Mouse (Mus musculus): ENCODE data around the gene Bcat2. TPM values are rescaled to one million over a fixed set of nuclear protein-coding genes. Genes with fewer than 3 reads are reported as not detected.

Bcat2 gene
- polyA plus RNA-seq, 1 experiment = 173 TPM

GRCm38 (mm10) chr7:45619592-45619991 is 49.6 kb downstream of the Bcat2 start:
- Histone ChIP-seq H3K4me1 (replicated peaks; ENCODE audit: control insufficient read depth, insufficient read depth, low read length) (0 out of 2 replicates have a peak, but pooled peaks cover 2% of the 10 kb centered on the region), H3K27me3 (ENCODE audit: control insufficient read depth, insufficient read depth, low read length) (no peaks in the 10 kb centered on the region), H3K36me3 (ENCODE audit: control insufficient read depth, insufficient read depth, low read length) (no peaks in the 10 kb centered on the region), H3K4me3 (ENCODE audit: control insufficient read depth, insufficient read depth, low read length) (no peak overlapping the region), H3K27ac (ENCODE audit: control insufficient read depth, insufficient read depth, low read length) (no peak overlapping the region)
- WGBS = 90% methylated on average over 5 of the region's 5 CpGs
- DNase-seq = no peak
- TF ChIP-seq POLR2A (IDR thresholded peaks at IDR 0.05; ENCODE audit: control insufficient read depth, extremely low read depth, insufficient read depth, low read length, poor library complexity) (no peak), CTCF (IDR thresholded peaks at IDR 0.05; ENCODE audit: borderline replicate concordance, control insufficient read depth, extremely low read depth, insufficient read depth, low read length, poor library complexity) (no peak)

- Histone ChIP-seq H3K36me3 (ENCODE audit: control insufficient read depth, insufficient read depth, low read length) (no peaks in the 10 kb centered on the region), H3K27ac (ENCODE audit: control insufficient read depth, insufficient read depth, low read length) (no peak within 1 kb of the TSS), H3K27me3 (ENCODE audit: control insufficient read depth, insufficient read depth, low read length) (no peaks in the 10 kb centered on the region), H3K4me3 (ENCODE audit: control insufficient read depth, insufficient read depth, low read length) (no peak within 1 kb of the TSS), H3K4me1 (replicated peaks; ENCODE audit: control insufficient read depth, insufficient read depth, low read length) (0 out of 2 replicates have a peak, but pooled peaks cover 2% of the 10 kb centered on the region)
- no peak for DNase-seq
- WGBS = 54% methylated on average over 9 of the region's 9 CpGs
- TF ChIP-seq CTCF (IDR thresholded peaks at IDR 0.05; ENCODE audit: borderline replicate concordance, control insufficient read depth, extremely low read depth, insufficient read depth, low read length, poor library complexity) = no peak
- no peak for TF ChIP-seq POLR2A (IDR thresholded peaks at IDR 0.05; ENCODE audit: control insufficient read depth, extremely low read depth, insufficient read depth, low read length, poor library complexity)
Observed at GRCm38 (mm10) chr7:45621443-45621842, 51.5 kb downstream of the Bcat2 start, which contains the start of gene Izumo1. TSS of gene Izumo1 (plus strand) at chr7:45621811.

GRCm38 (mm10) chr7:45623507-45623906 is 53.6 kb downstream of the Bcat2 start:
- Histone ChIP-seq H3K4me1 (replicated peaks; ENCODE audit: control insufficient read depth, insufficient read depth, low read length) (peaks cover 6% of the 10 kb centered on the region; the same call in 1 of the 2 replicates), H3K36me3 (ENCODE audit: control insufficient read depth, insufficient read depth, low read length) (no peaks in the 10 kb centered on the region), H3K4me3 (ENCODE audit: control insufficient read depth, insufficient read depth, low read length) (no peak overlapping the region), H3K27me3 (ENCODE audit: control insufficient read depth, insufficient read depth, low read length) (no peaks in the 10 kb centered on the region), H3K27ac (ENCODE audit: control insufficient read depth, insufficient read depth, low read length) (no peak overlapping the region)
- no peak for DNase-seq
- TF ChIP-seq POLR2A (IDR thresholded peaks at IDR 0.05; ENCODE audit: control insufficient read depth, extremely low read depth, insufficient read depth, low read length, poor library complexity) (no peak), CTCF (IDR thresholded peaks at IDR 0.05; ENCODE audit: borderline replicate concordance, control insufficient read depth, extremely low read depth, insufficient read depth, low read length, poor library complexity) (no peak)
- 98% methylated on average over 11 of the region's 11 CpGs for WGBS

GRCm38 (mm10) chr7:45624718-45625117 is 54.8 kb downstream of the Bcat2 start:
- TF ChIP-seq POLR2A (IDR thresholded peaks at IDR 0.05; ENCODE audit: control insufficient read depth, extremely low read depth, insufficient read depth, low read length, poor library complexity) (no peak), CTCF (IDR thresholded peaks at IDR 0.05; ENCODE audit: borderline replicate concordance, control insufficient read depth, extremely low read depth, insufficient read depth, low read length, poor library complexity) (no peak)
- 99% methylated on average over 3 of the region's 3 CpGs for WGBS
- no peak overlapping the region for H3K4me3 ChIP-seq (ENCODE audit: control insufficient read depth, insufficient read depth, low read length)
- no peaks in the 10 kb centered on the region for H3K27me3 ChIP-seq (ENCODE audit: control insufficient read depth, insufficient read depth, low read length)
- H3K27ac ChIP-seq (ENCODE audit: control insufficient read depth, insufficient read depth, low read length) = no peak overlapping the region
- no peaks in the 10 kb centered on the region for H3K36me3 ChIP-seq (ENCODE audit: control insufficient read depth, insufficient read depth, low read length)
- peaks cover 6% of the 10 kb centered on the region; the same call in 1 of the 2 replicates for H3K4me1 ChIP-seq (replicated peaks; ENCODE audit: control insufficient read depth, insufficient read depth, low read length)
- no peak for DNase-seq

GRCm38 (mm10) chr7:45625481-45625880 is 55.5 kb downstream of the Bcat2 start:
- no peak for DNase-seq
- H3K27me3 ChIP-seq (ENCODE audit: control insufficient read depth, insufficient read depth, low read length) = no peaks in the 10 kb centered on the region
- 86% methylated on average over 8 of the region's 8 CpGs for WGBS
- no peak overlapping the region for H3K27ac ChIP-seq (ENCODE audit: control insufficient read depth, insufficient read depth, low read length)
- H3K36me3 ChIP-seq (ENCODE audit: control insufficient read depth, insufficient read depth, low read length) = no peaks in the 10 kb centered on the region
- H3K4me3 ChIP-seq (ENCODE audit: control insufficient read depth, insufficient read depth, low read length) = no peak overlapping the region
- no peak for TF ChIP-seq CTCF (IDR thresholded peaks at IDR 0.05; ENCODE audit: borderline replicate concordance, control insufficient read depth, extremely low read depth, insufficient read depth, low read length, poor library complexity)
- TF ChIP-seq POLR2A (IDR thresholded peaks at IDR 0.05; ENCODE audit: control insufficient read depth, extremely low read depth, insufficient read depth, low read length, poor library complexity) = no peak
- peaks cover 6% of the 10 kb centered on the region; the same call in 1 of the 2 replicates for H3K4me1 ChIP-seq (replicated peaks; ENCODE audit: control insufficient read depth, insufficient read depth, low read length)

GRCm38 (mm10) chr7:45626571-45627076 is 56.7 kb downstream of the Bcat2 start:
- no peak overlapping the region for H3K4me3 ChIP-seq (ENCODE audit: control insufficient read depth, insufficient read depth, low read length)
- TF ChIP-seq POLR2A (IDR thresholded peaks at IDR 0.05; ENCODE audit: control insufficient read depth, extremely low read depth, insufficient read depth, low read length, poor library complexity) = no peak
- TF ChIP-seq CTCF (IDR thresholded peaks at IDR 0.05; ENCODE audit: borderline replicate concordance, control insufficient read depth, extremely low read depth, insufficient read depth, low read length, poor library complexity) = no peak
- no peak for DNase-seq
- no peak overlapping the region for H3K27ac ChIP-seq (ENCODE audit: control insufficient read depth, insufficient read depth, low read length)
- no peaks in the 10 kb centered on the region for H3K36me3 ChIP-seq (ENCODE audit: control insufficient read depth, insufficient read depth, low read length)
- peaks cover 4% of the 10 kb centered on the region; the same call in 1 of the 2 replicates for H3K4me1 ChIP-seq (replicated peaks; ENCODE audit: control insufficient read depth, insufficient read depth, low read length)
- H3K27me3 ChIP-seq (ENCODE audit: control insufficient read depth, insufficient read depth, low read length) = no peaks in the 10 kb centered on the region
- 95% methylated on average over 7 of the region's 7 CpGs for WGBS
